Mouse (Mus musculus): ENCODE measurements at regions not wholly inside any gene's neighbourhood (a gene's known extent, or its start where the extent isn't known, plus 50 kb on each side); places are given as distances from the start of the nearest gene placed in this dataset.
A peak's percentile ranks its signal among the peaks of the same experiment; 100 is the strongest.

- no peak for DNase-seq (ENCODE audit: low spot score)
Measured at GRCm38 (mm10) chr13:85035903-85036302, 153.3 kb upstream of the Ccnh start.

GRCm38 (mm10) chr13:85036830-85037229 is 152.4 kb upstream of the Ccnh start:
- DNase-seq (ENCODE audit: low spot score): no peak

- no peak for DNase-seq (ENCODE audit: low spot score)
Measured at GRCm38 (mm10) chr13:85066585-85067550, 122.3 kb upstream of the Ccnh start.

- DNase-seq (ENCODE audit: low spot score): no peak
Measured at GRCm38 (mm10) chr13:85067551-85068283, 121.5 kb upstream of the Ccnh start.

GRCm38 (mm10) chr13:85068403-85068802 is 120.8 kb upstream of the Ccnh start:
- no peak for DNase-seq (ENCODE audit: low spot score)

- DNase-seq (ENCODE audit: low spot score): no peak
Measured at GRCm38 (mm10) chr13:85083335-85083734, 105.9 kb upstream of the Ccnh start.

GRCm38 (mm10) chr13:85083742-85084141 is 105.5 kb upstream of the Ccnh start:
- DNase-seq (ENCODE audit: low spot score): no peak

- DNase-seq (ENCODE audit: low spot score): no peak
Measured at GRCm38 (mm10) chr13:85096174-85096573, 93.0 kb upstream of the Ccnh start.

- DNase-seq (ENCODE audit: low spot score): no peak
Measured at GRCm38 (mm10) chr13:85123309-85123708, 65.9 kb upstream of the Ccnh start.

GRCm38 (mm10) chr13:85126573-85127547 is 62.3 kb upstream of the Ccnh start:
- DNase-seq (ENCODE audit: low spot score): peak; percentile 4

GRCm38 (mm10) chr13:85127548-85127925 is 61.7 kb upstream of the Ccnh start:
- DNase-seq (ENCODE audit: low spot score): no peak
